Mouse (Mus musculus): Measurements from ENCODE around the gene Mmp2.

GRCm38 (mm10) chr8:92858475-92859182 lies 31.5 kb downstream of the Mmp2 start:
- TF ChIP-seq ZNF384 (IDR thresholded peaks at IDR 0.05; ENCODE audit: low read depth, low read length) (no peak), MAFK (IDR thresholded peaks at IDR 0.05; ENCODE audit: insufficient read depth, low read depth, low read length) (no peak), ZC3H11A (IDR thresholded peaks at IDR 0.05; ENCODE audit: borderline replicate concordance, low read depth, low read length) (no peak), CHD2 (IDR thresholded peaks at IDR 0.05; ENCODE audit: low read depth, low read length) (no peak)
